Mouse (Mus musculus) embryonic stem cell, embryonic (primary cell): ENCODE results near the gene Gm15130.

ENCODE experiments used
- CTCF ChIA-PET, 4 experiments: fragments of 300-600 bp in 2 of 4; fragments of 350-600 bp in 2 of 4; sonication (Branson Sonifier 250); formaldehyde crosslinking; loops; one replicate each; lab custom pipeline; 2022; ENCODE audit warnings: inconsistent platforms in 2 of 4; lab: Charles Lee
- POLR2A ChIA-PET, 4 experiments: fragments of 300-600 bp in 2 of 4; fragments of 350-600 bp in 2 of 4; sonication (Branson Sonifier 250); formaldehyde crosslinking; loops; one replicate each; lab custom pipeline; 2022; ENCODE audit warnings: antibody characterized with exemption in 4 of 4, inconsistent platforms in 1 of 4; lab: Charles Lee

Gm15130 gene

DNA sequence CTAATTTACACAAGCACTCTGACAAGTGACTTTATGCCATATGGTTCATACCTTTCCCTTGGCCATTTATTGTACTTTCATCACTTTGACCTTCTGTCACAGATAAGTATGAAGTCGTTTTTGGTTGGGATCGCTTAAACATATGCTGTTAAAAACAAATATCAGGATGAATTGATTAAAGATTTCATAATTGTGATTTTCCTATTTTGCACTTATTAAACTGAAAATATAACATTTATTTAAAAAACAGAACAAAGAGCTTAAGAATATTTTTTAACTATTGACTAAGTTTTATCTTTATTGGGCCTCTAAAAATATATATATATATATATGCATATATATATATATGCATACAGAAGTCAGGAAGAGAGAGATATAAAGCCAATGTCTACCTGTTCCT, at the start of gene Gm15130:
TSS of gene Gm15130 (minus strand) at position 101 of the 400 bp plus-strand sequence.
- POLR2A ChIA-PET = no interaction called here
- CTCF ChIA-PET = no interaction called here

DNA sequence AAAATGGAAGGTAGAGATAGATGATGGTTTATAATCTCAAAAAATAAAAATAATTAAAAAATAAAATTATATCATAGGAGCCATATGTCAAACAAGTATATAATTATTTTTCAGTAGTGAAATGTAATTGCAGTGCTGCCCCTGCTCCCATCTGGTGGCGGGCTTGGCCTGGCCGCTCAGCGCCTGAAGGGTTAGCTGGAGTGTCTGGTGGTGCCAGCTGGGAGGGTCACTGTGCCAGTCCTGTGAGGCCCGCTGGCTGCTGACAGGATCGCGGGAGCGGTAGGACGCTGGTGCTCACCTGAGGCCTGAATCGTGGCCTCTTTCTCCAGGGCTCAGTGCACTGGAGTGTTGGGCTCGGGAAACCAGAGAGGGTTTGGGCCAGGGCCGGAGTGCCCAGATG, 29.3 kb upstream of the Gm15130 start:
- POLR2A ChIA-PET = no interaction called here
- CTCF ChIA-PET = no interaction called here

DNA sequence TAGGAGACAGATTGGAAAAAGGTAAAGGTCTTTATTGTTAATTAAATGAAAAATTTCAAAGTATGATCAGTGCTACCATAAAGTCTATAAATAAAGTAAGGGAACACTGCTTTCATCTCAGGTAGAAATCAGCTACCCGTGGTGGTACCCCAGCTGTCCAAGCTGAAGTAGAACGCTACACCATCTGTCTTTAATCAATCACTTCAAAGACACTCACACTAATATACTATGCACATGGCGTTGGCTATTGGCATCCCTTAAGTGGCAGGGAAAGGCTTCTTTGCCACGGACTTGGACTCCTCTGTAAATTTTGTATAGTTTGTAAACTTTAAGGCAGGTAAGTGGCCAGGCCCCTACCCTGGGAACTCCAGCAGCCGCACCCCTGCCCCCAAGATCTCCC, 17.0 kb downstream of the Gm15130 start:
- POLR2A ChIA-PET = no interaction called here
- CTCF ChIA-PET = no interaction called here

DNA sequence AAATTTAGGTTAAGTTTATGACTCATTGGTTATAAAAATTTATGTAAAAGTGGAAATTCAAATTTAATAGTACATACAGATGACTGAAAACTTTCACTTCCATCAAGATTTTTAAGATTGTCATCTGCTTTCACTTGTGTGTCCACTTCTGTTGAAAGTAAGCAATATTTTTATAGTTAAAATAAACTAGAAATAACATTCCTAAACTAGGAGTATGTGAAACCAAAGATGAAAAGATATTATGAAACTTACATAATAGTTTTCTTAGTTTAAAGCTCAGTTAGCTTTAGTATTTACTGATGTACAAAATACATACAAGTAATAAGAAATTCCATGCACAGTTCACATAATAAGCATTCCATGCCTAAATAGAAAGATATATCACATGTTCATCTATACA, 46.9 kb downstream of the Gm15130 start, which contains the start of gene Gm13941:
TSS of gene Gm13941 (minus strand) at position 101 of the 400 bp plus-strand sequence.
- ChIA-PET CTCF (no interaction called here), POLR2A (no interaction called here)
